Mouse (Mus musculus): Measurements from ENCODE around the gene Erg. TPM values are rescaled to one million over a fixed set of nuclear protein-coding genes. Genes with fewer than 3 reads are reported as not detected.

The Erg gene
- total RNA-seq, 2 experiments from 2014 or later: 32.1 to 48.3 TPM

GRCm38 (mm10) chr16:95405496-95405895, 180.9 kb downstream of the Erg start:
- peak; percentile 39 for ATAC-seq (replicated peaks; ENCODE audit: poor library complexity, severe bottlenecking)

GRCm38 (mm10) chr16:95403453-95403852, 182.9 kb downstream of the Erg start:
- ATAC-seq (replicated peaks; ENCODE audit: poor library complexity, severe bottlenecking): peak; percentile 68

GRCm38 (mm10) chr16:95401869-95402268, 184.5 kb downstream of the Erg start:
- ATAC-seq (replicated peaks; ENCODE audit: poor library complexity, severe bottlenecking): peak; percentile 52

- no peak for ATAC-seq (replicated peaks; ENCODE audit: poor library complexity, severe bottlenecking)
Measured at GRCm38 (mm10) chr16:95398761-95399343, 187.5 kb downstream of the Erg start.

GRCm38 (mm10) chr16:95390787-95391186, 195.6 kb downstream of the Erg start:
- ATAC-seq (replicated peaks; ENCODE audit: poor library complexity, severe bottlenecking): 0 out of 2 replicates have a peak, but pooled peaks have one; percentile 2

GRCm38 (mm10) chr16:95388811-95389529, 197.4 kb downstream of the Erg start:
- ATAC-seq (replicated peaks; ENCODE audit: poor library complexity, severe bottlenecking): no peak

GRCm38 (mm10) chr16:95388292-95388691, 198.1 kb downstream of the Erg start:
- ATAC-seq (replicated peaks; ENCODE audit: poor library complexity, severe bottlenecking): peak; percentile 47

- ATAC-seq (replicated peaks; ENCODE audit: poor library complexity, severe bottlenecking): no peak
Measured at GRCm38 (mm10) chr16:95387008-95387407, 199.4 kb downstream of the Erg start.

GRCm38 (mm10) chr16:95385299-95385973, 201.0 kb downstream of the Erg start:
- ATAC-seq (replicated peaks; ENCODE audit: poor library complexity, severe bottlenecking): peak; percentile 67

GRCm38 (mm10) chr16:95384590-95385148, 201.7 kb downstream of the Erg start:
- ATAC-seq (replicated peaks; ENCODE audit: poor library complexity, severe bottlenecking): peak; percentile 73

- ATAC-seq (replicated peaks; ENCODE audit: poor library complexity, severe bottlenecking): no peak
Measured at GRCm38 (mm10) chr16:95382251-95382650, 204.1 kb downstream of the Erg start.

- ATAC-seq (replicated peaks; ENCODE audit: poor library complexity, severe bottlenecking): no peak
Measured at GRCm38 (mm10) chr16:95376834-95377233, 209.6 kb downstream of the Erg start.

GRCm38 (mm10) chr16:95376364-95376763, 210.0 kb downstream of the Erg start:
- no peak for ATAC-seq (replicated peaks; ENCODE audit: poor library complexity, severe bottlenecking)

- ATAC-seq (replicated peaks; ENCODE audit: poor library complexity, severe bottlenecking): no peak; the same call in 1 of the 2 replicates
Measured at GRCm38 (mm10) chr16:95374646-95375045, 211.7 kb downstream of the Erg start.

GRCm38 (mm10) chr16:95372960-95373359, 213.4 kb downstream of the Erg start:
- no peak for ATAC-seq (replicated peaks; ENCODE audit: poor library complexity, severe bottlenecking)

- no peak for ATAC-seq (replicated peaks; ENCODE audit: poor library complexity, severe bottlenecking)
Measured at GRCm38 (mm10) chr16:95371713-95372112, 214.7 kb downstream of the Erg start.

- ATAC-seq (replicated peaks; ENCODE audit: poor library complexity, severe bottlenecking): no peak
Measured at GRCm38 (mm10) chr16:95366989-95367765, 219.2 kb downstream of the Erg start.

- no peak for ATAC-seq (replicated peaks; ENCODE audit: poor library complexity, severe bottlenecking)
Measured at GRCm38 (mm10) chr16:95365214-95365613, 221.2 kb downstream of the Erg start.

- ATAC-seq (replicated peaks; ENCODE audit: poor library complexity, severe bottlenecking): no peak
Measured at GRCm38 (mm10) chr16:95363632-95364465, 222.5 kb downstream of the Erg start.

Data from granulocyte monocyte progenitor cell, adult 5-6 weeks (primary cell).